Mouse (Mus musculus): ENCODE measurements around the gene Nr2e1. TPM values are rescaled to one million over a fixed set of nuclear protein-coding genes. Genes with fewer than 3 reads are reported as not detected.
A peak's percentile ranks its signal among the peaks of the same experiment; 100 is the strongest.

Gene Nr2e1
- polyA plus RNA-seq, 2 experiments = not detected

DNA sequence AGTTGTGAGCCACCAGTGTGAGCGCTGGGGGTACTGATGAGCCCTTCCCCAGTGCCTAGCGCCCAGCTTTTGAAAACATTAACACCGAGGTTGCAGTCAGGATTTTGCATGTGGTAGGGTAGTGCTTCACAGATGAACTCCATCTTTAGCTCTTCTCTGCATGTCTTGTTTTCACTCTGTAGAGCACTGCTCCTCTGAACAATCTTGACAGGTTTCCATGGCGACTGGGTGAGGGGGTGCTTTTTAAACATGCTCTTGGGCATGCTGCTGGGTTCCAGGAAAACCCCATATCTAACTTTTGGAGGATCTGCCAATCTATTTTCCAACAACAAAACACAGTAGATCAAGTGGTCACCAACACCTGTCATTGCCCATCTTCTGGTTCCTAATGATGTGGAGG lies 23.3 kb upstream of the Nr2e1 start:
- no peaks in the 10 kb centered on the region for H3K36me3 ChIP-seq (replicated peaks; ENCODE audit: control insufficient read depth, insufficient read depth, low read depth)
- H3K4me2 ChIP-seq (ENCODE audit: low read depth) = no peak overlapping the region
- peaks cover 15% of the 10 kb centered on the region for H3K27me3 ChIP-seq (ENCODE audit: control insufficient read depth, insufficient read depth, low read length)
- TF ChIP-seq EP300 (IDR thresholded peaks at IDR 0.05; ENCODE audit: low read depth) (no peak), CTCF (IDR thresholded peaks at IDR 0.05; ENCODE audit: low read depth) (no peak)
- H3K9me3 ChIP-seq (ENCODE audit: control insufficient read depth, low read length) = peaks cover 5% of the 10 kb centered on the region
- no peak overlapping the region for H3K9ac ChIP-seq (replicated peaks)
- H3K4me1 ChIP-seq (replicated peaks; ENCODE audit: control insufficient read depth in 2 of 2, insufficient read depth in 2 of 2, low read length in 1 of 2) = no peaks in the 10 kb centered on the region
- no peak overlapping the region for H3K4me3 ChIP-seq (ENCODE audit: insufficient read depth in 1 of 2, low read depth in 2 of 2, low read length in 2 of 2)
- H3K27ac ChIP-seq = no peak overlapping the region
- ATAC-seq (ENCODE audit: insufficient read depth) (no peak), DNase-seq (ENCODE audit: low read depth in 3 of 3, low spot score in 3 of 3) (no peak)
- WGBS (ENCODE audit: insufficient replicate concordance) = 59% methylated on average over 4 of the region's 4 CpGs

DNA sequence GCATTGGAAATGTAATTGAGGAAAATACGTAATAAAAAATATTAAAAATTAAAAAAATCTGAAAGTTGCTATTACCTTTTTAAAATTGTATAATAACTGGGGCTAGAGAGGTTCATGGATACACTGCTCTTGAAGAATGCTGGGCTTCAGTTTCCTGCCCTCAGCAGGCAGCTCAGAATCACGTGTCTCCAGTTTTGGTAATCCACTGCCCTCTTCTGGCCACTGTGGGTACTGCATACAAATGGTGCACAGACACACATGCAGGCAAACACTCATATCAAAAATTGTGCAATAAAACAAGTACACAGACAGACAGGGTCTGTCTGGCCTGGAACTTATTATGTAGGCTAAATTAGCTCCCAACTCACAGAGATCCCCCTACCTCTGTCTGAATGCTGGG lies 21.4 kb upstream of the Nr2e1 start:
- ATAC-seq (ENCODE audit: insufficient read depth) = no peak
- peak; percentile 84 for TF ChIP-seq CTCF (IDR thresholded peaks at IDR 0.05; ENCODE audit: low read depth)
- TF ChIP-seq EP300 (IDR thresholded peaks at IDR 0.05; ENCODE audit: low read depth) = no peak
- Histone ChIP-seq H3K36me3 (replicated peaks; ENCODE audit: control insufficient read depth, insufficient read depth, low read depth) (no peaks in the 10 kb centered on the region), H3K27me3 (ENCODE audit: control insufficient read depth, insufficient read depth, low read length) (peaks cover 3% of the 10 kb centered on the region), H3K4me3 (ENCODE audit: insufficient read depth in 1 of 2, low read depth in 2 of 2, low read length in 2 of 2) (no peak overlapping the region), H3K4me2 (ENCODE audit: low read depth) (no peak overlapping the region), H3K4me1 (replicated peaks; ENCODE audit: control insufficient read depth in 2 of 2, insufficient read depth in 2 of 2, low read length in 1 of 2) (no peaks in the 10 kb centered on the region), H3K27ac (no peak overlapping the region), H3K9ac (replicated peaks) (no peak overlapping the region), H3K9me3 (ENCODE audit: control insufficient read depth, low read length) (peaks cover 5% of the 10 kb centered on the region)
- 58% methylated on average over 2 of the region's 2 CpGs for WGBS (ENCODE audit: insufficient replicate concordance)
- DNase-seq (ENCODE audit: low read depth in 3 of 3, low spot score in 3 of 3) = peak; percentile 20 to 37 (median 23)

DNA sequence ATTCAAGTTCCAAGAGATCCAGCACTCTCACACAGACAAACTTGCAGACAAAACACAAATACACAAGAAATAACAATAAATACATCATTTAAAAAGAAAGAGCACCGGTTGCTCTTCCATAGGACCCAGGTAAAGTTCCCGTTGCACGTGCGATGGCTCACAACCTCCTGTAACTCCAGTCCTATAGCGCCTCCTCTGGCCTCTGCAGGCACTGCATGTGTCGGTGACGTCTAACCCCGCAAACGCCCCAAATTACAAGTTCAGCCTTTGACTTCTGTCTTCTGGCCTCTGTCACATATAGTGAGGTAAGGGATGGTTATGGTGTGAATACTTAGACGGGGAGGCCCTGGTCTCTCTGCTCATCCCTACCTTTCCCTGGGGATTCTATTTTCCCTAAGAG lies 18.1 kb upstream of the Nr2e1 start:
- TF ChIP-seq CTCF (IDR thresholded peaks at IDR 0.05; ENCODE audit: low read depth) (peak; percentile 88), EP300 (IDR thresholded peaks at IDR 0.05; ENCODE audit: low read depth) (no peak)
- 20% methylated on average over 10 of the region's 10 CpGs for WGBS (ENCODE audit: insufficient replicate concordance)
- H3K27me3 ChIP-seq (ENCODE audit: control insufficient read depth, insufficient read depth, low read length) = peaks cover 4% of the 10 kb centered on the region
- no peaks in the 10 kb centered on the region for H3K36me3 ChIP-seq (replicated peaks; ENCODE audit: control insufficient read depth, insufficient read depth, low read depth)
- H3K4me1 ChIP-seq (replicated peaks; ENCODE audit: control insufficient read depth in 2 of 2, insufficient read depth in 2 of 2, low read length in 1 of 2) = no peaks in the 10 kb centered on the region
- no peak overlapping the region for H3K4me2 ChIP-seq (ENCODE audit: low read depth)
- no peak overlapping the region for H3K9ac ChIP-seq (replicated peaks)
- H3K27ac ChIP-seq = no peak overlapping the region
- DNase-seq (ENCODE audit: low read depth in 3 of 3, low spot score in 3 of 3) (peak; percentile 12 to 24 (median 16)), ATAC-seq (ENCODE audit: insufficient read depth) (no peak)
- H3K4me3 ChIP-seq (ENCODE audit: insufficient read depth in 1 of 2, low read depth in 2 of 2, low read length in 2 of 2) = no peak overlapping the region
- peaks cover 5% of the 10 kb centered on the region for H3K9me3 ChIP-seq (ENCODE audit: control insufficient read depth, low read length)

DNA sequence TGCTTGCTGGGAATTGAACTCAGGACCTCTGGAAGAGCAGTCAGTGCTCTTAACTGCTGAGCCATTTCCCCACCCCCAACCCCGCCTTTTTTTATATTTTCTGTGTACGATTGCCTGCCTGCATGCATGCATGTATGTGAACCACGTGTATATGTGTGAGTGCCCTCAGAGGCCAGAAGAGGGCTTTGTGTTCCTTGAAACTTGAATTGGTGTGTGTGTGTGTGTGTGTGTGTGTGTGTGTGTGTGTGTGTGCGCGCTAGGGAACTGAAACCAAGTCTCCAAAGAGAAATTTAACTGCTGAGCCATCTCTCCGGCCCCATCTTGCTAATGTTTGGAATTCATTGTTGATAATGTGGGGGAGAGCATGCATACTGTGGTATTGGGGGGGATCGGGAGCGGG lies 15.2 kb upstream of the Nr2e1 start:
- Histone ChIP-seq H3K4me3 (ENCODE audit: insufficient read depth in 1 of 2, low read depth in 2 of 2, low read length in 2 of 2) (no peak overlapping the region), H3K36me3 (replicated peaks; ENCODE audit: control insufficient read depth, insufficient read depth, low read depth) (no peaks in the 10 kb centered on the region), H3K27me3 (ENCODE audit: control insufficient read depth, insufficient read depth, low read length) (peaks cover 19% of the 10 kb centered on the region), H3K9ac (replicated peaks) (no peak overlapping the region), H3K9me3 (ENCODE audit: control insufficient read depth, low read length) (no peaks in the 10 kb centered on the region), H3K27ac (no peak overlapping the region), H3K4me2 (ENCODE audit: low read depth) (no peak overlapping the region), H3K4me1 (replicated peaks; ENCODE audit: control insufficient read depth in 2 of 2, insufficient read depth in 2 of 2, low read length in 1 of 2) (no peaks in the 10 kb centered on the region)
- TF ChIP-seq EP300 (IDR thresholded peaks at IDR 0.05; ENCODE audit: low read depth) (no peak), CTCF (IDR thresholded peaks at IDR 0.05; ENCODE audit: low read depth) (no peak)
- ATAC-seq (ENCODE audit: insufficient read depth) = no peak
- DNase-seq (ENCODE audit: low read depth in 3 of 3, low spot score in 3 of 3) = no peak
- WGBS (ENCODE audit: insufficient replicate concordance) = 66% methylated on average over 8 of the region's 8 CpGs

GRCm38 (mm10) chr10:42593201-42593600 lies 9.8 kb upstream of the Nr2e1 start:
- no peak overlapping the region for H3K4me2 ChIP-seq (ENCODE audit: low read depth)
- H3K36me3 ChIP-seq (replicated peaks; ENCODE audit: control insufficient read depth, insufficient read depth, low read depth) = no peaks in the 10 kb centered on the region
- H3K9ac ChIP-seq (replicated peaks) = no peak overlapping the region
- H3K4me1 ChIP-seq (replicated peaks; ENCODE audit: control insufficient read depth in 2 of 2, insufficient read depth in 2 of 2, low read length in 1 of 2) = no peaks in the 10 kb centered on the region
- ATAC-seq (ENCODE audit: insufficient read depth) (no peak), DNase-seq (ENCODE audit: low read depth in 3 of 3, low spot score in 3 of 3) (no peak)
- H3K27me3 ChIP-seq (ENCODE audit: control insufficient read depth, insufficient read depth, low read length) = peaks cover 73% of the 10 kb centered on the region
- TF ChIP-seq CTCF (IDR thresholded peaks at IDR 0.05; ENCODE audit: low read depth) (no peak), EP300 (IDR thresholded peaks at IDR 0.05; ENCODE audit: low read depth) (no peak)
- H3K4me3 ChIP-seq (ENCODE audit: insufficient read depth in 1 of 2, low read depth in 2 of 2, low read length in 2 of 2) = no peak overlapping the region
- 14% methylated on average over 7 of the region's 7 CpGs for WGBS (ENCODE audit: insufficient replicate concordance)
- no peaks in the 10 kb centered on the region for H3K9me3 ChIP-seq (ENCODE audit: control insufficient read depth, low read length)
- no peak overlapping the region for H3K27ac ChIP-seq

All from liver, embryonic 14.5 days (tissue).